Mouse (Mus musculus): ENCODE data around the gene Usp32. TPM values are rescaled to one million over a fixed set of nuclear protein-coding genes. Genes with fewer than 3 reads are reported as not detected.
"Not testable (repeated sequence)": the region's sequence is repeated elsewhere in the genome, so short reads cannot be mapped to it uniquely, and the experiment has no call there.

Usp32 gene
- 24.9 and 27.3 TPM in 2 replicates for total RNA-seq (2015)
- total RNA-seq (2017): 22.0 and 45.3 TPM in 2 replicates

GRCm38 (mm10) chr11:85139581-85140540, at the start of gene Usp32:
Gene Usp32, minus strand, starts transcription at chr11:85140161.
- peak; percentile 96 for ATAC-seq (ENCODE audit: poor library complexity, severe bottlenecking)

GRCm38 (mm10) chr11:85189110-85189509, 49.1 kb upstream of the Usp32 start:
- ATAC-seq (ENCODE audit: poor library complexity, severe bottlenecking): no peak

DNA sequence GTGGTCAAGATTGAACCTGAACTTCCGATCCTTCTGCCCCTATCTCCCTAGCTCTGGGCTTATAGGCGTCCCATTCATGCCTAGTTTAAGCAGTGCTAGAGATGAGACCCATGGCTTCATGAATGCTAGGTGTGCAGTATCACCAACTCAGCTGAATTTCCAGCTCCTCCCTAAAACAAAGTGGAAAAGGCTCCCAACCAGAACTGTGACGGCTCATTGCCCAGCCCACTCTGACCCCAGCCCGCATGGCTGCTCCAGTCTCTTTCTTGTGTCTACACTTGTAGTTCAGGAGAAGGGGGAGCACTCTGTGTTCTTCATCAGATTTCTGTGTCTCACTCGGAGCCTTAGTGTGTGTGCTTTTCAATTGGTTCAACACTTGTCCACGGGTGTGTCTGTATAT, 44.9 kb upstream of the Usp32 start:
- ATAC-seq (ENCODE audit: poor library complexity, severe bottlenecking): no peak

DNA sequence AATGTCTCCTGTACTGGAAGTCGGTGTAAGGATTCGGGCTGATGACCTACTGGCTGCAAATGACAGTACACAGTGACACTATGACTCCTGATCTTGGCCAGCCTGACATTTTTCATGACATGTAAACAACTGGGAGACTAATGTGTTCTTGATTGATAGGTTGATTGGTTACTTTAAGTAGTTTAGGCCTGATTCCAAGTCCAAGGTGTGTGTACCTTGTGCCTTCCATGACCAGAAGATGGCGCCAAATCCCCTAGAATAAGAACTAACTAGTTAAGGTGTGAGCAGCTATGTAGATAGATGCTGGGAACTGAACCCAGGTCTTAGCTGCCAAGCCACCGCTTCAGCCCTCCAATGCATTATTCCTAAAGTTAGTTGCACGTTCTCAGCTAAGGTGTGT, 44.1 kb upstream of the Usp32 start:
- peak; percentile 76 for ATAC-seq (ENCODE audit: poor library complexity, severe bottlenecking)

- ATAC-seq (ENCODE audit: poor library complexity, severe bottlenecking): peak; percentile 11; the same call in 1 of the 2 replicates
These were observed 43.4 kb upstream of the Usp32 start for GRCm38 (mm10) chr11:85183284-85183779.

GRCm38 (mm10) chr11:85182617-85183283, 42.8 kb upstream of the Usp32 start:
- ATAC-seq (ENCODE audit: poor library complexity, severe bottlenecking): peak; percentile 85

DNA sequence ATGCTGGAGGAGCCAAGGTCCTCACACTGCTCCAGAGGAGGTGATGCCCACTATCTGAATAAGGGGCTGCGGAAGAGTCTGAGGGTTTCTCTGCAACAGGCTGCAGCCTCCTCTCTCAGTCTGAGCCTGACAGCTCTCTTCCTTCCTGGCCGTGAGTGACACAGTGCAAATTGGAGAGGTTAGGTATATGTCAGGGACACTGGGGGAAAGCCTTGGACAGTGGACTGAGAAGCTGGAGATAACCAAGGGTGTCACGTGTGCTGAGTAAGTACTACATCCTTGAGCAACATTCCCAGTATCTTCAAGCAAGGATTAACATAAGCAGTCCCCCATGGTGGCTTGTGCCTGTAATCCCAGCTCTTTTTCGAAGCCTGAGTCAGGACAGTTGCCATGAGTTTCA, 38.5 kb upstream of the Usp32 start:
- no peak for ATAC-seq (ENCODE audit: poor library complexity, severe bottlenecking)

DNA sequence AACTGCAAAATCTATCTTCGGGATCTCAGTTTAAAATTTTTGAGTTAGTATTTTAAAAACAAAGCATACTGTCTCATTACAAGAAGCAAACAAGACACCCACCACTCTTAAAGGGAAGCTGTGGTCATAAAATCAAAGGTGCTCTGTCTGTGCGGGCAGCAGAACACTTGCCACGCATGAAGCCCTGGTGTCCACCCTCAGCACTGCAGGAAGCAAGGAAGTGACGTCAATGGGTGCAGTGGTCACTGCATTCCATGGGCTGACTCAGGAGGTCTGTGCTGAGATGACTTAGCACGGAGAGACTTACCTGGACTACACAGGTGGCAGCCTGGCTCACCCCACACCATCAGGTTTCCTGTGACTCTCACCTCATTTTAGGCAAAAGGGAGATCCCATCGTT, 37.8 kb upstream of the Usp32 start:
- ATAC-seq (ENCODE audit: poor library complexity, severe bottlenecking): no peak

DNA sequence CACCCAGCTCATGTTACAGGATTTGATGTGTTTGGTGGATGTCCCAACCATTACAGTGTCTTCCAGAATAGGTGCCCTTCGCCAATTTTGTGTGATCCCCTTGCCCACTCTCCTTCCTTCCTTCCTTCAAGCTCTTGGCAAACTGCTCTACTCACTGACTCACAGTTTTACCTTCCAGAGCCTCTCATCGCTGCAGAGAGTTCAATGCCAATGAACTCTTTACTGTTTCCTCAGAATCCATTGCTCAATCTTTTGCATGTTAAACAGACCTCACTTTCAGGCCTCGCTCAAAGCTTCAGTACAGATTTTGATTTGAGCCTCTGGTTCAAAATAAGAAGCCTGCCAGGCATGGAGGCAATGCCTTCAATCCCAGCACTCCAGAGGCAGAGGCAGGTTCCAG, 36.0 kb upstream of the Usp32 start:
- no peak for ATAC-seq (ENCODE audit: poor library complexity, severe bottlenecking)

DNA sequence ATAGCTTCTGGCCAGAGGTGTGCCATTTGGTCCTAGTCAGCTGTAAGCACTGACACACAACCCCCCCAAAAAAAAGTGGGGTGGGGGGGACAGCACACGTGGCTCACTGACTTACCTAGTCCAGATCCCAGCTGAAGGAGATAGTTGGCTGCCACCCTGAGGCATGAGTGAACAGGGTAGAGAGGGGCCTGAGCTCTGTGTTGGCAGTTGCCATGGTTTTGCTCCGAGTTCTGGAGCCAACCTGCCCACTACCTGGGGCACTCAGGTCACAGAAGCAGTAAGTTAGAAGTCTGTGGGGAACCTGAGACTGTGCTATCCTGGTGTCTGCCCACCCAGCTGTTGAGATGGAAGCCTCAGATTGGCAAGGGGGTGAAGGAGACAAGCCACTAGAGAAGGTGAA, 30.9 kb upstream of the Usp32 start:
- ATAC-seq (ENCODE audit: poor library complexity, severe bottlenecking): no peak

DNA sequence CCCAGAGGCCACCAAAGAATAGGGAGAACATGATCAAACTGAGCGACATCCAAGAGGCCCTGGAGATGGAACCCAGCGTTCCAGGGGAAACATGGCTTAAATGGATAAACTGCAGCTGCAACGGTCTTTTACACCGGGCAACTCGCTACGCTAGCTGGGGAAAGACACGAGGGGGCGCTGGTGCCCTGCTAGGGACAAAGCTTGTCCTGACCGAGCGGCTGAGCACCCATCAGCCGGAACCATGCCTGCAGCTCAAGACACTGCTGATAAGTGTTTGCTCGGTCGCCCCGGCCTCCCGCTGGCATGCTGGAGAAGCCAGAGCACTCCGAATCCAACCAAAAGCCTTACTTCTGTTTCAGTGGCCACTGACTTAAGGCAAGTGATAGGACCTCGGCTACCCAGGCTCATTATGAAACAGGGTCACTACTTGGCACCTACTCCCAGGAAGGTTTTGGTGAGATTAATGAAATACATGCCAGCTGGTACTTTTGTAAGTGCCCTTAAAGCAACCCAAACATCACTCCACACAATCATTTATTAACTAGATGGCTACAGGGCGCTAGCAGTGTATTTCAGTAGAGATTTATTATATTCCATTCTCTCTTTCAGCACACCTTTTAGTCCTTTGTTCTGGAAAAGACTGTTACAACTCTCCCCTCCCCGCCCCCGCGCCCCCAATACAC, 30.2 kb upstream of the Usp32 start, which contains the start of gene 1700125H20Rik:
1700125H20Rik (plus strand) TSS at position 347 of the 683 bp plus-strand sequence.
- ATAC-seq (ENCODE audit: poor library complexity, severe bottlenecking): peak; percentile 100

GRCm38 (mm10) chr11:85167503-85167902, 27.5 kb upstream of the Usp32 start:
- ATAC-seq (ENCODE audit: poor library complexity, severe bottlenecking): no peak

DNA sequence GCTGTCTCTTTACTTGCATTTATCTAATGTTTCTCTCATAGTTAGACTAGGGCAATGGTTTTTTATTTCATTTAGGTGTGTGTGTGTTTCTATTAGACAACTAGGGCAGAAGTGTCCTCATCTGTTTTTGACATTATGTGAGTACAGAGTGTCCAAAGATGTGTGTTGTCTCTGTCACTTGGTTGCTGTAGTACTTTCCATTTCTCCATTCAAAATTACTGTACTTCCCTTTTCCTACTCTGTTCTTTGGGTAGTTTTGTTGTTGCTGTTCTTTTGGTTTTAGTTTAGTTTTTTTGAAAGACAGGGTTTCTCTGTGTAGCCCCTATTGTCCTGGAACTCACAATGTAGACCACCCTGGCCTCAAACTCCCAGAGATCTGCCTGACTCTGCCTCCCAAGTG, 24.4 kb upstream of the Usp32 start:
- ATAC-seq (ENCODE audit: poor library complexity, severe bottlenecking): 0 out of 2 replicates have a peak, but pooled peaks have one; percentile 51

DNA sequence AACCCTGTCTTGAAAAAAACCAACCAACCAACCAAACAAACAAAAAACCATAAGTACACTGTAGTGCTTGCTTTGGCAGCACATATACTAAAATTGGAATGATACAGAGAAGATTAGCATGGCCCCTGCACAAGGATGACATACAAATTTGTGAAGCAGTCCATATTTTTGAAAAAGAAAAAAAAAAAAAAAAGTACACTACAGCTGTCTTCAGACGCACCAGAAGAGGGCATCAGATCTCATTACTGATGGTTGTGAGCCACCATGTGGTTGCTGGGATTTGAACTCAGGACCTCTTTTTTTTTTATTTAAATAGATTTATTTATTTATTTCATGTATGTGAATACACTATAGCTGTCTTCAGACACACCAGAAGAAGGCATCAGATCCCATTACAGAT, 23.1 kb upstream of the Usp32 start:
- not testable (repeated sequence) for ATAC-seq (ENCODE audit: poor library complexity, severe bottlenecking)

DNA sequence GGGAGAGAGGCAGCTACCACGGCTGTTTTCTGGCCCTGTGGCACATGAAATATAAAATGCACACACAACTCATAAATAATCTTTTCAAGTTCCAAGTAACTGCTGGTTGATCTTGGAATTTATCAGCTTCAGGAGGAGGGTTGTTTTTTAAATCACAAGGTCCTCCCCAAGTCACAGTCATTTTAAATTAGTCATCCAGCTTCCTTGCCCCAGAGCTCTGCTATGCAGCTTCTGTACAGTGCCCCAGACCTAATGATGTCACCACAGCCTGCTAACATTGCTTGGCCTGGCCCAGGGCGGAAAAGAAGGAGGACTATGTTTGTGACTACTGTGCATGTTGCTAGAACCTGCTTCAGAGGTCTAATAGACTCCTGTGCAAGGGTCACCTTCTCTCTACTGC, 17.3 kb upstream of the Usp32 start:
- no peak for ATAC-seq (ENCODE audit: poor library complexity, severe bottlenecking)

GRCm38 (mm10) chr11:85152256-85152930, 12.4 kb upstream of the Usp32 start:
- no peak for ATAC-seq (ENCODE audit: poor library complexity, severe bottlenecking)

- ATAC-seq (ENCODE audit: poor library complexity, severe bottlenecking): no peak
These were observed 1.0 kb downstream of the Usp32 start for GRCm38 (mm10) chr11:85138776-85139474.

DNA sequence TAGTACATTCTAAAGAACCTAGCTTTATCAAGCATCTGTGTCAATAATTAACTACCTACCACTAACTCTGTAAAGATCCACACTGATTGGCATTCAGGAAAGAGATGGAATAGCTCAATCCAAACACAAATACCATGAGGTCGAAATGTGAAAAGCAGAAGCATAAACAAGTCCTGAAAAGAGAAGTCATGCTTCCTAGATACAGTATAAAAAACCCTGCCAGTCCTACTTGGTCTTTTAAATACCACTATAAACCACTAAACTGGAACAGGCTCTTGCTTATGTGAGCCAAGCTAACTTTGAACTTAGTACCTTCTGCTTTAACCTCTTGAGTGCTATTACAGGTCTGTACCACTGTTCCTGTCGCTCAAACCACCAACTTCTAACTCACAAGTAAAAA, 8.4 kb downstream of the Usp32 start:
- peak; percentile 56 for ATAC-seq (ENCODE audit: poor library complexity, severe bottlenecking)

- ATAC-seq (ENCODE audit: poor library complexity, severe bottlenecking): no peak
These were observed 11.1 kb downstream of the Usp32 start for GRCm38 (mm10) chr11:85128883-85129282.

Measured in megakaryocyte, adult 5-6 weeks (primary cell).